In genomic region chr5:90687913-90688312, GRCm38 (mm10) we compare ENCODE assay signal across 29 mouse cellular contexts. TPM values are rescaled to one million over a fixed set of nuclear protein-coding genes. Genes with fewer than 3 reads are reported as not detected.
"Had no signal": no experiment of that assay in that cellular context is flagged by ENCODE, and none has a peak within 500 bp of the region (broad histone marks: within the 10 kb centered on the region; RNA-seq: fewer than 3 reads in every experiment).

No protein-coding gene starts in this region.

- H3K4me2 ChIP-seq: heart, embryonic 11.5 days; heart, embryonic 12.5 days; heart, embryonic 13.5 days; heart, embryonic 15.5 days; hindbrain, embryonic 12.5 days; hindbrain, embryonic 13.5 days; hindbrain, embryonic 14.5 days; hindbrain, embryonic 15.5 days; intestine, embryonic 15.5 days; kidney, embryonic 15.5 days had no signal

- DNase-seq: heart, postnatal 14 days; heart, postnatal 36 days; heart, postnatal 4 days; kidney, adult 11 months; kidney, adult 18-20 months; kidney, adult 2 months; kidney, adult 8-10 months; kidney, adult 9 months; kidney, postnatal 10 days; kidney, postnatal 14 days; kidney, postnatal 25 days; kidney, postnatal 36 days; kidney, postnatal 4 days; layer of hippocampus, adult 9-11 months; layer of hippocampus, postnatal 36 days had no signal

- H3K4me3 ChIP-seq: heart, embryonic 12.5 days; heart, embryonic 13.5 days; heart, embryonic 15.5 days; hindbrain, embryonic 10.5 days; hindbrain, embryonic 12.5 days; hindbrain, embryonic 13.5 days; hindbrain, embryonic 15.5 days; intestine, embryonic 15.5 days; kidney, embryonic 15.5 days; layer of hippocampus, adult 2 months; left cerebral cortex, adult 2 months had no signal

- H3K36me3 ChIP-seq: heart, embryonic 12.5 days; heart, embryonic 13.5 days; heart, embryonic 15.5 days; hindbrain, embryonic 10.5 days; hindbrain, embryonic 12.5 days; hindbrain, embryonic 13.5 days; hindbrain, embryonic 15.5 days; intestine, embryonic 15.5 days; kidney, embryonic 15.5 days had no signal

- H3K27me3 ChIP-seq: heart, embryonic 12.5 days; heart, embryonic 13.5 days; heart, embryonic 15.5 days; hindbrain, embryonic 12.5 days; hindbrain, embryonic 13.5 days; hindbrain, embryonic 15.5 days; intestine, embryonic 15.5 days; kidney, embryonic 15.5 days had no signal

RNA-seq across cellular contexts. Expression of gene Rassf6, which starts 47.5 kb away (rescaled TPM):
- total RNA-seq: heart, postnatal 14 days; heart, postnatal 25 days; heart, postnatal 36 days had no signal
